Mouse (Mus musculus) bone marrow, adult 2 months (tissue): ENCODE results near the gene Cox4i1. TPM values are rescaled to one million over a fixed set of nuclear protein-coding genes. Genes with fewer than 3 reads are reported as not detected.

Experiments
- H3K27ac ChIP-seq: fragments of 200-500 bp; 2 replicates; pipeline ENCODE4 v1.5.1; 2012; ENCODE audit warnings: low read depth, mild to moderate bottlenecking, control low read depth, inconsistent platforms, low read length; ENCODE audit not compliant: control insufficient read depth, poor library complexity, insufficient read depth
- H3K4me1 ChIP-seq: fragments of 200-500 bp; 2 replicates; pipeline ENCODE4 v1.6.1; 2011; ENCODE audit warnings: low read length; ENCODE audit not compliant: control insufficient read depth, insufficient read depth
- H3K4me3 ChIP-seq: fragments of 200-500 bp; replicated peaks from 2 replicates; pipeline ENCODE3; 2011; ENCODE audit warnings: mild to moderate bottlenecking, low read depth, low read length, control low read depth; ENCODE audit not compliant: control insufficient read depth
- CTCF ChIP-seq: fragments of 200-500 bp; IDR thresholded peaks from 2 replicates; pipeline ENCODE4 v1.5.1; 2011; ENCODE audit warnings: low read length, control low read depth; ENCODE audit not compliant: control insufficient read depth, insufficient read depth
- POLR2A ChIP-seq: fragments of 200-500 bp; IDR thresholded peaks from 2 replicates; pipeline ENCODE4 v1.6.1; 2011; ENCODE audit warnings: low read depth, mild to moderate bottlenecking, control low read depth, low read length, borderline replicate concordance; ENCODE audit not compliant: control insufficient read depth
- WGBS: fragments of 180-500 bp; shearing (Covaris S2); methylation state at CpG from one replicate; pipeline ENCODE4 v1.1.7; 2018; 5-methylcytosine and 5-hydroxymethylcytosine counted together
- polyA plus RNA-seq: library from polyadenylated mRNA; stranded (reverse); fragments of >200 nt; gene quantifications from 2 replicates; pipeline ENCODE4 v1.2.4, GENCODE M21; 2011; ENCODE audit warnings: low replicate concordance; ENCODE audit not compliant: missing spikeins, insufficient read depth, insufficient read length

Gene Cox4i1
- polyA plus RNA-seq, 1 experiment, result 448 TPM

- TF ChIP-seq POLR2A (no peak), CTCF (peak; percentile 36; the same call in 1 of the 2 replicates)
- 74% methylated on average over 6 of the region's 6 CpGs for WGBS
- H3K27ac ChIP-seq, result no peak overlapping the region
Measured at GRCm38 (mm10) chr8:120723025-120723424, 55.0 kb downstream of the Cox4i1 start.

More at GRCm38 (mm10) chr8:120723025-120723424, 55.0 kb downstream of the Cox4i1 start:
- Histone ChIP-seq H3K4me3 (no peak overlapping the region), H3K4me1 (no peaks in the 10 kb centered on the region)

Other genes starting within 250 kb of the Cox4i1 start
- gene Gins2, start 78.9 kb upstream of the Cox4i1 start, polyA plus RNA-seq, result 14.7 and 20.0 TPM in 2 replicates
- gene 1190005I06Rik, start 20.6 kb upstream of the Cox4i1 start, polyA plus RNA-seq, result not detected in 2 replicates
- not detected in 2 replicates for gene Gm27021, start 143 bp upstream of the Cox4i1 start, polyA plus RNA-seq
- gene Emc8, start 351 bp downstream of the Cox4i1 start, polyA plus RNA-seq, result 28.5 and 66.3 TPM in 2 replicates
- gene Irf8, start 68.1 kb downstream of the Cox4i1 start, polyA plus RNA-seq, result 32.8 and 80.9 TPM in 2 replicates